Mouse (Mus musculus) bone marrow macrophage, adult 2 months (primary cell): ENCODE measurements at regions not wholly inside any gene's neighbourhood (a gene's known extent, or its start where the extent isn't known, plus 50 kb on each side); places are given as distances from the start of the nearest gene placed in this dataset.

Source experiments
- CTCF ChIP-seq: IDR thresholded peaks from 2 replicates; pipeline ENCODE4 v1.5.1; 2012; ENCODE audit warnings: low read depth, mild to moderate bottlenecking, low read length, moderate library complexity
- POLR2A ChIP-seq: IDR thresholded peaks from 2 replicates; pipeline ENCODE4 v1.6.1; 2012; ENCODE audit warnings: mild to moderate bottlenecking, low read depth, low read length, borderline replicate concordance

GRCm38 (mm10) chr2:166505309-166505708 lies 208.3 kb downstream of the Prex1 start:
- TF ChIP-seq POLR2A: no peak
- TF ChIP-seq CTCF: no peak
